Mouse (Mus musculus) heart, postnatal 0 days (tissue): ENCODE measurements around the gene Imp3. TPM values are rescaled to one million over a fixed set of nuclear protein-coding genes. Genes with fewer than 3 reads are reported as not detected.

Experiments used
- ATAC-seq: fragments of 200-750 bp; cut with Nextera tagmentation; 2 replicates; pipeline ENCODE4 v1.8.0; 2017; ENCODE audit warnings: low read depth, moderate number of reproducible peaks, moderate library complexity; ENCODE audit not compliant: insufficient read depth
- DNase-seq: peaks from one replicate; pipeline ENCODE4 v3.0.0-alpha.2; 2016; ENCODE audit warnings: low spot score
- H3K27ac ChIP-seq: fragments of 300-500 bp; sonication (generic); 2 replicates; pipeline ENCODE4 v1.5.1; 2014; ENCODE audit warnings: low read depth, mild to moderate bottlenecking
- H3K27me3 ChIP-seq: fragments of 300-500 bp; sonication (generic); 2 replicates; pipeline ENCODE4 v1.6.1; 2014; ENCODE audit warnings: low read length, mixed read lengths; ENCODE audit not compliant: control insufficient read depth, insufficient read depth
- H3K36me3 ChIP-seq: fragments of 300-500 bp; sonication (generic); replicated peaks from 2 replicates; pipeline ENCODE4 v1.6.1; 2014; ENCODE audit warnings: low read length, mixed read lengths; ENCODE audit not compliant: control insufficient read depth, insufficient read depth
- H3K4me1 ChIP-seq: fragments of 300-500 bp; sonication (generic); 2 replicates; pipeline ENCODE4 v1.6.1; 2014; ENCODE audit warnings: antibody characterized with exemption; ENCODE audit not compliant: control insufficient read depth, insufficient read depth
- H3K4me2 ChIP-seq: fragments of 300-500 bp; sonication (generic); 2 replicates; pipeline ENCODE4 v1.6.1; 2014; ENCODE audit warnings: low read depth, mild to moderate bottlenecking, low read length, moderate library complexity
- H3K4me3 ChIP-seq: fragments of 300-500 bp; sonication (generic); 2 replicates; pipeline ENCODE4 v1.5.1; 2014; ENCODE audit warnings: low read depth, low read length
- H3K9ac ChIP-seq: fragments of 300-500 bp; sonication (generic); replicated peaks from 2 replicates; pipeline ENCODE4 v1.6.1; 2014; ENCODE audit warnings: low read depth, low read length, mixed read lengths
- H3K9me3 ChIP-seq: fragments of 300-500 bp; sonication (generic); replicated peaks from 2 replicates; pipeline ENCODE4 v1.6.1; 2016; ENCODE audit warnings: low read length; ENCODE audit not compliant: control insufficient read depth
- CTCF ChIP-seq: IDR thresholded peaks from 2 replicates; pipeline ENCODE4 v1.5.1; 2016; ENCODE audit warnings: antibody characterized with exemption, control low read depth, low read depth
- EP300 ChIP-seq: IDR thresholded peaks from 2 replicates; pipeline ENCODE4 v1.6.1; 2016; ENCODE audit warnings: antibody characterized with exemption, low read depth
- WGBS: fragments of 180-500 bp; shearing (Covaris S2); extraction: QIAGEN DNeasy Blood & Tissue Kit; methylation state at CpG from one replicate; pipeline ENCODE4 v1.1.7; 2014; 5-methylcytosine and 5-hydroxymethylcytosine counted together
- polyA plus RNA-seq: library from polyadenylated mRNA; unstranded; fragments of >200 nt; fragmentation: Nextera tagmentation; extraction: Ambion mirVana; gene quantifications from 2 replicates; pipeline ENCODE4 v1.2.1, GENCODE M21; 2015
- total RNA-seq: library from RNA; depleted of rRNA; stranded (reverse); fragments of >200 nt; gene quantifications from 2 replicates; pipeline ENCODE4 v1.2.3, GENCODE M21; 2014; ENCODE audit warnings: low replicate concordance

The Imp3 gene
- total and polyA plus RNA-seq, 2 experiments from 2014 or later: 58.1 to 179 TPM

GRCm38 (mm10) chr9:56927191-56928012 is 9.9 kb upstream of the Imp3 start:
- 2% methylated on average over 35 of the region's 35 CpGs for WGBS
- DNase-seq (peak; percentile 30), ATAC-seq (no peak)
- Histone ChIP-seq H3K36me3 (no peaks in the 10 kb centered on the region), H3K9me3 (no peaks in the 10 kb centered on the region), H3K27me3 (no peaks in the 10 kb centered on the region), H3K9ac (peak overlapping the region; percentile 82), H3K27ac (peak overlapping the region; percentile 93), H3K4me2 (peak overlapping the region; percentile 92), H3K4me3 (peak overlapping the region; percentile 82), H3K4me1 (peaks cover 44% of the 10 kb centered on the region)
- TF ChIP-seq EP300: no peak
- TF ChIP-seq CTCF: no peak

- Histone ChIP-seq H3K27ac (peak within 1 kb of the TSS; percentile 93), H3K9ac (peak within 1 kb of the TSS; percentile 82), H3K36me3 (no peaks in the 10 kb centered on the region), H3K4me2 (peak within 1 kb of the TSS; percentile 92), H3K4me3 (peak within 1 kb of the TSS; percentile 82), H3K9me3 (no peaks in the 10 kb centered on the region), H3K27me3 (no peaks in the 10 kb centered on the region), H3K4me1 (peaks cover 36% of the 10 kb centered on the region)
- DNase-seq (peak; percentile 91), ATAC-seq (peak; percentile 58)
- under 1% methylated on average over 48 of the region's 50 CpGs for WGBS
- peak; percentile 68 for TF ChIP-seq CTCF
- TF ChIP-seq EP300: no peak; the same call in 1 of the 2 replicates
Observed at GRCm38 (mm10) chr9:56928041-56928811, 9.0 kb upstream of the Imp3 start, which contains the start of gene Snx33. Gene Snx33, minus strand, starts transcription at chr9:56928371.

GRCm38 (mm10) chr9:56929496-56929895 is 7.8 kb upstream of the Imp3 start:
- no peak for TF ChIP-seq CTCF
- TF ChIP-seq EP300: no peak
- no peak overlapping the region for H3K4me2 ChIP-seq
- DNase-seq (no peak), ATAC-seq (no peak)
- peaks cover 24% of the 10 kb centered on the region for H3K4me1 ChIP-seq
- no peaks in the 10 kb centered on the region for H3K27me3 ChIP-seq
- WGBS: 59% methylated on average over 4 of the region's 4 CpGs
- no peak overlapping the region for H3K27ac ChIP-seq
- no peak overlapping the region for H3K4me3 ChIP-seq
- no peak overlapping the region for H3K9ac ChIP-seq
- H3K36me3 ChIP-seq: no peaks in the 10 kb centered on the region
- H3K9me3 ChIP-seq: no peaks in the 10 kb centered on the region

GRCm38 (mm10) chr9:56930556-56930955 is 6.7 kb upstream of the Imp3 start:
- TF ChIP-seq EP300 (no peak), CTCF (no peak)
- H3K4me3 ChIP-seq: no peak overlapping the region
- H3K9ac ChIP-seq: no peak overlapping the region
- no peak for DNase-seq
- no peak for ATAC-seq
- no peaks in the 10 kb centered on the region for H3K36me3 ChIP-seq
- H3K27ac ChIP-seq: no peak overlapping the region
- whole genome bisulfite sequencing: 36% methylated on average over 1 of the region's 1 CpGs
- no peaks in the 10 kb centered on the region for H3K27me3 ChIP-seq
- H3K4me2 ChIP-seq: no peak overlapping the region
- H3K9me3 ChIP-seq: no peaks in the 10 kb centered on the region
- H3K4me1 ChIP-seq: peaks cover 13% of the 10 kb centered on the region

GRCm38 (mm10) chr9:56936861-56937222 is 433 bp upstream of the Imp3 start:
- WGBS: 14% methylated on average over 6 of the region's 6 CpGs

More at GRCm38 (mm10) chr9:56936861-56937222, 433 bp upstream of the Imp3 start:
- Histone ChIP-seq H3K27me3 (no peaks in the 10 kb centered on the region), H3K36me3 (no peaks in the 10 kb centered on the region), H3K9ac (no peak overlapping the region), H3K4me2 (peak overlapping the region; percentile 73), H3K4me1 (peaks cover 5% of the 10 kb centered on the region; the same call in 1 of the 2 replicates), H3K9me3 (no peaks in the 10 kb centered on the region), H3K27ac (peak overlapping the region; percentile 64), H3K4me3 (peak overlapping the region; percentile 62)
- ATAC-seq (no peak), DNase-seq (no peak)
- no peak for TF ChIP-seq CTCF
- no peak for TF ChIP-seq EP300
